Mouse (Mus musculus) heart, embryonic 14.5 days (tissue): ENCODE data around the gene Apeh. TPM values are rescaled to one million over a fixed set of nuclear protein-coding genes. Genes with fewer than 3 reads are reported as not detected.

Experiments
- ATAC-seq: fragments of 200-750 bp; cut with Nextera tagmentation; 2 replicates; pipeline ENCODE4 v1.8.0; 2017; ENCODE audit warnings: low read depth, moderate TSS enrichment; ENCODE audit not compliant: insufficient number of reproducible peaks, insufficient read depth, low FRiP score
- H3K27ac ChIP-seq, 2 experiments: fragments of 200-500 bp in 1 of 2; fragments of 300-500 bp in 1 of 2; sonication (generic) in 1 of 2; replicated peaks in 1 of 2; 2 replicates each; pipeline ENCODE4 v1.5.1; 2012 to 2014; ENCODE audit warnings: low read depth in 2 of 2, low read length in 2 of 2, control low read depth in 1 of 2, mild to moderate bottlenecking in 1 of 2, mixed read lengths in 1 of 2; ENCODE audit not compliant: control insufficient read depth in 1 of 2, insufficient read depth in 1 of 2
- H3K27me3 ChIP-seq: fragments of 300-500 bp; sonication (generic); 2 replicates; pipeline ENCODE4 v1.6.1; 2014; ENCODE audit warnings: mild to moderate bottlenecking, low read length, control low read depth; ENCODE audit not compliant: control insufficient read depth, insufficient read depth
- H3K36me3 ChIP-seq: fragments of 300-500 bp; sonication (generic); 2 replicates; pipeline ENCODE4 v1.6.1; 2014; ENCODE audit warnings: mild to moderate bottlenecking, control low read depth, low read length, mixed read lengths; ENCODE audit not compliant: control insufficient read depth, insufficient read depth
- H3K4me1 ChIP-seq, 2 experiments: fragments of 200-500 bp in 1 of 2; fragments of 300-500 bp in 1 of 2; sonication (generic) in 1 of 2; 2 replicates each; pipeline ENCODE4 v1.6.1; 2012 to 2014; ENCODE audit warnings: low read length in 2 of 2, control low read depth in 1 of 2, mixed read lengths in 1 of 2; ENCODE audit not compliant: control insufficient read depth in 2 of 2, insufficient read depth in 2 of 2
- H3K4me2 ChIP-seq: fragments of 300-500 bp; sonication (generic); 2 replicates; pipeline ENCODE4 v1.6.1; 2014; ENCODE audit warnings: mild to moderate bottlenecking, low read length
- H3K4me3 ChIP-seq, 2 experiments: fragments of 200-500 bp in 1 of 2; fragments of 300-500 bp in 1 of 2; sonication (generic) in 1 of 2; 2 replicates each; pipeline ENCODE4 v1.5.1; 2012 to 2014; ENCODE audit warnings: low read length in 2 of 2, mild to moderate bottlenecking in 2 of 2, control low read depth in 1 of 2, low read depth in 1 of 2, moderate library complexity in 1 of 2; ENCODE audit not compliant: control insufficient read depth in 1 of 2, insufficient read depth in 1 of 2
- H3K9ac ChIP-seq: fragments of 300-500 bp; sonication (generic); 2 replicates; pipeline ENCODE4 v1.6.1; 2014; ENCODE audit warnings: mild to moderate bottlenecking, low read length
- H3K9me3 ChIP-seq: fragments of 300-500 bp; sonication (generic); 2 replicates; pipeline ENCODE4 v1.6.1; 2016; ENCODE audit warnings: low read length, control low read depth; ENCODE audit not compliant: control insufficient read depth
- WGBS: fragments of 180-500 bp; shearing (Covaris S2); extraction: QIAGEN DNeasy Blood & Tissue Kit; methylation state at CpG from one replicate; pipeline ENCODE4 v1.1.7; 2014; 5-methylcytosine and 5-hydroxymethylcytosine counted together
- polyA plus RNA-seq: library from polyadenylated mRNA; unstranded; fragments of >200 nt; fragmentation: Nextera tagmentation; extraction: Ambion mirVana; gene quantifications from 2 replicates; pipeline ENCODE4 v1.2.1, GENCODE M21; 2014

Gene Apeh
- polyA plus RNA-seq, 1 experiment from 2014 or later = 48.7 TPM

- no peaks in the 10 kb centered on the region for H3K9me3 ChIP-seq
- H3K4me2 ChIP-seq = peak overlapping the region; percentile 99
- 58% methylated on average over 10 of the region's 10 CpGs for WGBS
- peaks cover 44% of the 10 kb centered on the region for H3K36me3 ChIP-seq
- H3K4me3 ChIP-seq = peak overlapping the region; percentile 59 to 78
- no peaks in the 10 kb centered on the region for H3K27me3 ChIP-seq
- peak overlapping the region in 1 of 2 experiments; percentile 56; a peak in 1 of 4 replicates for H3K27ac ChIP-seq
- ATAC-seq = no peak
- peak overlapping the region; percentile 79 for H3K9ac ChIP-seq
- H3K4me1 ChIP-seq = peaks cover 8 to 30% of the 10 kb centered on the region in 2 experiments
Measured at GRCm38 (mm10) chr9:108093586-108093985, 820 bp downstream of the Apeh start.

- no peak overlapping the region for H3K9ac ChIP-seq
- no peak for ATAC-seq
- WGBS = 94% methylated on average over 7 of the region's 7 CpGs
- no peak overlapping the region for H3K4me3 ChIP-seq
- H3K9me3 ChIP-seq = no peaks in the 10 kb centered on the region
- H3K4me2 ChIP-seq = no peak overlapping the region
- H3K27me3 ChIP-seq = no peaks in the 10 kb centered on the region
- peaks cover 4 to 15% of the 10 kb centered on the region in 2 experiments for H3K4me1 ChIP-seq
- peaks cover 73% of the 10 kb centered on the region for H3K36me3 ChIP-seq
- no peak overlapping the region for H3K27ac ChIP-seq
Measured at GRCm38 (mm10) chr9:108090611-108091120, 3.7 kb downstream of the Apeh start.

DNA sequence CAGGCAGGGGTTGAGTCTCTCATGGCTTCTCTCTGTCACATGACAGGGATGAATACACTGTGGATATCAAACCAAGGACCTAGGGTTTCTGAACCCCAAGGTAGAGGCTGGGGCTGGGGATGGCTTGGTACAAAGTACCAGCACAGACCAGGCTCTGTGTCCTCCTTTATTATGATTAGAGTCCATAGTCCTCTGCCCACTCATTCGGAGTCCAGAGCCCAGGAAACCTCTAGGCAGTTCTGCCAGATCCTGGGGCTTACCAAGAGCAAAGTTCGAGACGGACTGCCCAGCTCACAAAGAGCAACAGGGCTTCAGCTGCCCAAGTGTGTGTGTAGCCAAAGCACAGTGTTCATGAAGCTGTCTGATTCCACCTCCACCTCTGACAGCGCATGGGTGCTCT, 9.1 kb downstream of the Apeh start:
- no peaks in the 10 kb centered on the region for H3K9me3 ChIP-seq
- peaks cover 6% of the 10 kb centered on the region in 2 experiments; a peak in 3 of 4 replicates for H3K4me1 ChIP-seq
- peaks cover 31% of the 10 kb centered on the region for H3K27me3 ChIP-seq
- H3K4me3 ChIP-seq = no peak overlapping the region
- peaks cover 63% of the 10 kb centered on the region for H3K36me3 ChIP-seq
- WGBS = 92% methylated on average over 4 of the region's 4 CpGs
- no peak overlapping the region for H3K27ac ChIP-seq
- no peak overlapping the region for H3K9ac ChIP-seq
- no peak for ATAC-seq
- no peak overlapping the region for H3K4me2 ChIP-seq

DNA sequence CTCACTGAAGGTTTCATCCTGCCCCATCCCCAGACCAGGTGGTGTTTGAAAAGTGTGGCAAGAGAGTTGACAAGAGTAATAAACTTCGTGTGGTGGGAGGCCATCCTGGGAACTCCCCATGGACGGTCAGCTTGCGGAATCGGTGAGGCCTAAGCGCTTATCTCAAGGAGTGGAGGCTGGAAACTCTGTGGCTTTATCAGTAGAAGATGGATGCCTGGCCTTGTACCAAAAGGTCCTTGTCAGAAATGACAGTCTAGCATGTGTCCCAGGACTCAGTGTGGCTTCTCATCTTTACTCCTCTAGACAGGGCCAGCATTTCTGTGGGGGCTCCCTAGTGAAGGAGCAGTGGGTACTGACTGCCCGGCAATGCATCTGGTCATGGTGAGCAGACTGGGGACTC, 10.8 kb downstream of the Apeh start:
- Histone ChIP-seq H3K27me3 (peaks cover 31% of the 10 kb centered on the region), H3K4me1 (peaks cover 10 to 11% of the 10 kb centered on the region in 2 experiments), H3K4me2 (no peak overlapping the region), H3K4me3 (no peak overlapping the region), H3K36me3 (peaks cover 46% of the 10 kb centered on the region), H3K27ac (no peak overlapping the region), H3K9me3 (no peaks in the 10 kb centered on the region), H3K9ac (no peak overlapping the region)
- ATAC-seq = no peak
- 36% methylated on average over 6 of the region's 6 CpGs for WGBS

GRCm38 (mm10) chr9:108082988-108083431, 11.4 kb downstream of the Apeh start, which contains the start of gene Rnf123:
Rnf123 (minus strand) TSS chr9:108083346.
- 32% methylated on average over 12 of the region's 12 CpGs for WGBS
- no peak for ATAC-seq

GRCm38 (mm10) chr9:108082549-108082948, 11.9 kb downstream of the Apeh start:
- WGBS = 7% methylated on average over 19 of the region's 19 CpGs

More at GRCm38 (mm10) chr9:108082988-108083431, 11.4 kb downstream of the Apeh start, which contains the start of gene Rnf123:
- Histone ChIP-seq H3K9me3 (no peaks in the 10 kb centered on the region), H3K9ac (peak within 1 kb of the TSS; percentile 31), H3K4me3 (peak within 1 kb of the TSS; percentile 3 to 11; a peak in 2 of 4 replicates), H3K27me3 (peaks cover 31% of the 10 kb centered on the region), H3K4me1 (peaks cover 10 to 16% of the 10 kb centered on the region in 2 experiments), H3K27ac (no peak within 1 kb of the TSS), H3K36me3 (peaks cover 41% of the 10 kb centered on the region), H3K4me2 (peak within 1 kb of the TSS; percentile 48)

GRCm38 (mm10) chr9:108080168-108080567, 14.2 kb downstream of the Apeh start, which contains the start of gene Mst1:
Mst1 (plus strand) TSS chr9:108080436.
- peaks cover 10 to 18% of the 10 kb centered on the region in 2 experiments for H3K4me1 ChIP-seq

More at GRCm38 (mm10) chr9:108082549-108082948, 11.9 kb downstream of the Apeh start:
- Histone ChIP-seq H3K9me3 (no peaks in the 10 kb centered on the region), H3K4me1 (peaks cover 10 to 18% of the 10 kb centered on the region in 2 experiments), H3K36me3 (peaks cover 36% of the 10 kb centered on the region), H3K4me2 (peak overlapping the region; percentile 48), H3K27me3 (peaks cover 31% of the 10 kb centered on the region), H3K4me3 (peak overlapping the region; percentile 3 to 11; a peak in 2 of 4 replicates), H3K27ac (no peak overlapping the region), H3K9ac (peak overlapping the region; percentile 31; the same call in 1 of the 2 replicates)
- ATAC-seq = no peak

More at GRCm38 (mm10) chr9:108080168-108080567, 14.2 kb downstream of the Apeh start, which contains the start of gene Mst1:
- H3K9ac ChIP-seq = peak within 1 kb of the TSS; percentile 97
- peak within 1 kb of the TSS; percentile 79 to 84 for H3K4me3 ChIP-seq
- peak within 1 kb of the TSS; percentile 76 for H3K4me2 ChIP-seq
- H3K9me3 ChIP-seq = no peaks in the 10 kb centered on the region
- H3K27ac ChIP-seq = no peak within 1 kb of the TSS
- peaks cover 31% of the 10 kb centered on the region for H3K27me3 ChIP-seq
- H3K36me3 ChIP-seq = peaks cover 22% of the 10 kb centered on the region
- 70% methylated on average over 5 of the region's 5 CpGs for WGBS
- no peak for ATAC-seq
